8 mouse cellular contexts compared by ENCODE assay signal in the genomic region with DNA sequence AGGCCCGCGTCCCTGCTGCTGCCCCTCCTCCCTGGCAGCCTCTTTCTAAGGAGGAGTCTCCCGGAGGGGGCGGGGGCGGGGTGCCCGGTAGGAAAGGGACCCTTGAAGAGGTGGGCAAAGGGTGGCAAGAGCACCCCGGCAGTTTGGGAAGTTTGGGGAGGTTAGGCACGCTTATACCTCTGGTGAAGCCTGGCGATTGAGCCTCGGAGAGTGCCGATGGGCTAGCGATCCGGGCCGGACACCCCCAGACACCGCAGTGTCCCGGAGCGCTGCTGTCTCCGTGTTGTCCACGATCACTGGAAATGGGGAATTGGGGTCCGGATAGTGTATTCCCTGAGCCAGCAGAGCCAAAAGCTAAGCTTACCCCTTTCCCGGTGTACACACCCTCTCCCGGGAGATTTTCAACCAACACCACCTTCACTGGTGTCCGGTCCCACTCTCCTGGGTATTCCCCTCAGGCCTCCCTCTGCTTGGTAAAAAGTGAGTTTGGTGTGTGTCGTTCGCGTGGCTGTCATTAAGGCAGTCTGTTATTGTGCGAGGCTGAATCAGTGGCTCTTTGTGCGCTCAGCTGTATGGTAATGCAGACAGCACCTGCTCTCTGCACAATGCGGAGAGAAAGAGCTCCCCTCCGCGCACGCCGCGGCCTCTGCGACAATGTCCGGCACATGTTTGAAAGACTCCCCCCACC. TPM values are rescaled to one million over a fixed set of nuclear protein-coding genes. Genes with fewer than 3 reads are reported as not detected.
A peak's percentile ranks its signal among the peaks of the same experiment; 100 is the strongest.
DNase-seq lines count a peak whose midpoint lies in the region; ATAC-seq and TF ChIP-seq lines count a peak whose summit lies in the region.

Dll1 (minus strand) TSS at position 379 of the 688 bp plus-strand sequence.

- peaks cover 9% of the 10 kb centered on the region for H3K4me1 ChIP-seq in spleen, adult 2 months (ENCODE audit: control insufficient read depth, insufficient read depth, insufficient read length)
- H3K4me1 ChIP-seq in forebrain, embryonic 13.5 days: peaks cover 76% of the 10 kb centered on the region
- peaks cover 40% of the 10 kb centered on the region for H3K4me1 ChIP-seq in intestine, embryonic 14.5 days (replicated peaks; ENCODE audit: control insufficient read depth, insufficient read depth, low read length)
- peaks cover 69% of the 10 kb centered on the region for H3K4me1 ChIP-seq in midbrain, embryonic 15.5 days

- intact Hi-C loops in gastrocnemius, postnatal 36 days (cut with DNase I): loop anchor here (1.0 kb wide), 1 partner anchor 314 kb away; no protein-coding TSS in a partner anchor

- no peak for TF ChIP-seq POLR2A in spleen, adult 2 months (IDR thresholded peaks at IDR 0.05; ENCODE audit: low read depth, low read length)

- H3K9ac ChIP-seq in forebrain, embryonic 13.5 days: peak within 1 kb of the TSS; percentile 97
- peak within 1 kb of the TSS; percentile 62 for H3K9ac ChIP-seq in intestine, embryonic 14.5 days (ENCODE audit: low read length)
- peak within 1 kb of the TSS; percentile 84 for H3K9ac ChIP-seq in midbrain, embryonic 15.5 days

- no peaks in the 10 kb centered on the region for H3K36me3 ChIP-seq in spleen, adult 2 months (ENCODE audit: control insufficient read depth, insufficient read depth, low read length)
- peaks cover 11% of the 10 kb centered on the region for H3K36me3 ChIP-seq in forebrain, embryonic 13.5 days (ENCODE audit: poor library complexity, severe bottlenecking)
- no peaks in the 10 kb centered on the region for H3K36me3 ChIP-seq in intestine, embryonic 14.5 days (ENCODE audit: control insufficient read depth, insufficient read depth, low read length)
- no peaks in the 10 kb centered on the region for H3K36me3 ChIP-seq in midbrain, embryonic 15.5 days (replicated peaks)

- peak within 1 kb of the TSS; percentile 61 for H3K4me3 ChIP-seq in spleen, adult 2 months (ENCODE audit: extremely low read depth, insufficient read depth, insufficient read length)
- H3K4me3 ChIP-seq in forebrain, embryonic 13.5 days: peak within 1 kb of the TSS; percentile 94
- peak within 1 kb of the TSS; percentile 54 for H3K4me3 ChIP-seq in intestine, embryonic 14.5 days (ENCODE audit: low read depth, low read length)
- peak within 1 kb of the TSS; percentile 75 for H3K4me3 ChIP-seq in midbrain, embryonic 15.5 days

- no peak for TF ChIP-seq CTCF in spleen, adult 2 months (IDR thresholded peaks at IDR 0.05; ENCODE audit: extremely low read depth, insufficient read depth, insufficient read length, insufficient replicate concordance)

- peak within 1 kb of the TSS; percentile 89 for H3K4me2 ChIP-seq in forebrain, embryonic 13.5 days
- H3K4me2 ChIP-seq in intestine, embryonic 14.5 days (ENCODE audit: low read length): peak within 1 kb of the TSS; percentile 99
- peak within 1 kb of the TSS; percentile 95 for H3K4me2 ChIP-seq in midbrain, embryonic 15.5 days

- no peak for DNase-seq in gastrocnemius, postnatal 10 days
- DNase-seq in gastrocnemius, postnatal 36 days: no peak
- no peak for DNase-seq in spleen, adult 2 months (ENCODE audit: low read depth in 1 of 2, low spot score in 2 of 2)
- DNase-seq in spleen, adult 12 weeks (ENCODE audit: low spot score): no peak
- peak; percentile 74 for DNase-seq in intestine, embryonic 14.5 days (ENCODE audit: low spot score)
- no peak for DNase-seq in urinary bladder, postnatal 25 days (ENCODE audit: low spot score)

- ATAC-seq in forebrain, embryonic 13.5 days: peak; percentile 56
- ATAC-seq in intestine, embryonic 14.5 days (replicated peaks; ENCODE audit: low FRiP score, low TSS enrichment, low read depth): peak; percentile 5; the same call in 1 of the 2 replicates
- peak; percentile 51 for ATAC-seq in midbrain, embryonic 15.5 days (replicated peaks)

- H3K27ac ChIP-seq in spleen, adult 2 months (ENCODE audit: insufficient read depth, low read length): peak within 1 kb of the TSS; percentile 47
- peak within 1 kb of the TSS; percentile 98 for H3K27ac ChIP-seq in forebrain, embryonic 13.5 days
- H3K27ac ChIP-seq in intestine, embryonic 14.5 days (ENCODE audit: low read depth): peak within 1 kb of the TSS; percentile 70
- H3K27ac ChIP-seq in midbrain, embryonic 15.5 days: peak within 1 kb of the TSS; percentile 98

- H3K27me3 ChIP-seq in spleen, adult 2 months (ENCODE audit: control insufficient read depth, insufficient read depth, low read length): peaks cover 24% of the 10 kb centered on the region
- no peaks in the 10 kb centered on the region for H3K27me3 ChIP-seq in forebrain, embryonic 13.5 days
- H3K27me3 ChIP-seq in intestine, embryonic 14.5 days (replicated peaks; ENCODE audit: control insufficient read depth, insufficient read depth, low read length): peaks cover 63% of the 10 kb centered on the region
- no peaks in the 10 kb centered on the region for H3K27me3 ChIP-seq in midbrain, embryonic 15.5 days (replicated peaks)

- no peaks in the 10 kb centered on the region for H3K9me3 ChIP-seq in forebrain, embryonic 13.5 days (replicated peaks)
- H3K9me3 ChIP-seq in intestine, embryonic 14.5 days (ENCODE audit: control insufficient read depth, low read length): no peaks in the 10 kb centered on the region
- H3K9me3 ChIP-seq in midbrain, embryonic 15.5 days: no peaks in the 10 kb centered on the region

- 3% methylated on average over 35 of the region's 36 CpGs for WGBS in spleen, adult 2 months
- WGBS in forebrain, embryonic 13.5 days: 0% methylated on average over 36 of the region's 36 CpGs
- WGBS in intestine, embryonic 14.5 days: 2% methylated on average over 36 of the region's 36 CpGs
- under 1% methylated on average over 36 of the region's 36 CpGs for WGBS in midbrain, embryonic 15.5 days

RNA-seq across cellular contexts. Expression of gene Dll1, which starts in this region (rescaled TPM):
- 10 to 100 TPM; 10.3 to 14.7 TPM for total RNA-seq in gastrocnemius, postnatal 10 days (2021)
- total RNA-seq in gastrocnemius, postnatal 36 days (2021): 1 to 10 TPM; 3.2 to 3.4 TPM
- polyA plus RNA-seq in spleen, adult 2 months (2012; rRNA removed): 49.3 and 67.8 TPM in 2 replicates
- 57.4 and 65.5 TPM in 2 replicates for polyA plus RNA-seq in forebrain, embryonic 13.5 days (2015; fragmentation: Nextera tagmentation; extraction: Ambion mirVana)
- polyA plus RNA-seq in intestine, embryonic 14.5 days (2014; fragmentation: Nextera tagmentation; extraction: Ambion mirVana): 20.0 and 24.1 TPM in 2 replicates
- 20.5 and 24.0 TPM in 2 replicates for polyA plus RNA-seq in midbrain, embryonic 15.5 days (2015; fragmentation: Nextera tagmentation; extraction: Ambion mirVana)

Comparison
In these comparisons a context has a peak if more than half of its experiments do, and no peak if none do; other contexts are left out.
1. H3K27ac ChIP-seq: peak in every context shown above with its lines; median percentile 98 in forebrain, embryonic 13.5 days; 98 in midbrain, embryonic 15.5 days; 70 in intestine, embryonic 14.5 days; 47 in spleen, adult 2 months.
2. ATAC-seq: peak in every context shown above with its lines; median percentile 56 in forebrain, embryonic 13.5 days; 51 in midbrain, embryonic 15.5 days; 5 in intestine, embryonic 14.5 days.